Mouse (Mus musculus) WW6 (cell line): Measurements from ENCODE around the gene Nup133.

ENCODE experiments used
- DNase-seq: peaks from one replicate; pipeline ENCODE4 v3.0.0-alpha.2; 2013; ENCODE audit warnings: low read depth, low spot score

Nup133 gene

DNA sequence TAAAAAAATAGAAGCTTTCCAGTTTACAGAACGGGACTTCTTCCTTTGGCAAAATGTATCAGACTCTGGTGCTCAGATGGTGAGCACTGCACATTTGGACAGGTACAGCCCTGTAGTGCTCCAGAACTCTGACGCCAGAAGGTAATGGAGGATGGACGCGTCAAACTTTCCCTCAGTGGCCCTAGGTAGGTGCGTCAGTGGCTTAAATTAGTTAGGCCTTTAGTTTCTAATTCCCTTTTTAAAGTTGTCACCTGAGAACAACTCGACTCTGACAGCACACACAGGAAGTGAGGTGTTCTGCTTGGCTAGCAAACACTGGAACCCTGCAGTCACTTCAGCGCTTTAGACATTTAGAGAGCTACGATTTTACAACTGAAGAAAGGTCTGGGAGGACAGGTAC lies 4.6 kb upstream of the Nup133 start:
- DNase-seq: no peak

GRCm38 (mm10) chr8:123950077-123950802 lies 1.2 kb upstream of the Nup133 start:
- DNase-seq: peak; percentile 74

DNA sequence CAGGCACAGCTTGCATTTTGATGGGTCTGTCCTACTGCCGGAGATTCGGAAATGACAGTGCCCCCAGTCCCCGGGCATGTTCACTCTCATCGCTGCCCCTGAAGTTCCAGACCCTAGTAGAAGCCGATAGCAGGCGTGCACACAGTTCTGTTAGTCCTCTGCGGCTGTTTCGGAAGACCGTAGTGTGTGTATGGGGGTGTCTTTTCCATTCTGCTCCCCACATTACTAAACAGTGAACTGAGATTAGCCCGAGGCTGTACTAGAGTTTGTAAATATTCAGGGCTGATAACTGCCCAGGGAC lies 571 bp upstream of the Nup133 start:
- DNase-seq: no peak

- no peak for DNase-seq
These were observed 20.0 kb downstream of the Nup133 start for GRCm38 (mm10) chr8:123929026-123929425.

DNA sequence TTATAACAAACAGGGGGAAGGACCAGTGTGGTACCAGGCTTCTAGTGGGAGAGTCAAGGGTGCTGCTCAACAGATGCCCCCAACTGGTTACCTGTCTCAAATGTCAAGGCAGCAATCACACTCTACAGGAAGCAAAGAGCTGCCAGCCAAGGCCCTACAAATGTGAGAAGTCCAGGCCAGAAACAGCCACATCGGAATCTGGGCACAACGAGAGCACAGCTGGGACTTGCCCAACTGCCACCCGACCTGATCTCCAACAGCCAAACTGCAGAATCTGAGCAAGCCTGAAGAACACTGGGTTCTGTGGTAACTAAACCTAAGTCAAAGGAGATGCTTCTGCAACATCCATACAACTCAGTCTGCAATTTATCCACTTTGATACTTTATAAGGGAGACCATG lies 23.4 kb downstream of the Nup133 start:
- no peak for DNase-seq

DNA sequence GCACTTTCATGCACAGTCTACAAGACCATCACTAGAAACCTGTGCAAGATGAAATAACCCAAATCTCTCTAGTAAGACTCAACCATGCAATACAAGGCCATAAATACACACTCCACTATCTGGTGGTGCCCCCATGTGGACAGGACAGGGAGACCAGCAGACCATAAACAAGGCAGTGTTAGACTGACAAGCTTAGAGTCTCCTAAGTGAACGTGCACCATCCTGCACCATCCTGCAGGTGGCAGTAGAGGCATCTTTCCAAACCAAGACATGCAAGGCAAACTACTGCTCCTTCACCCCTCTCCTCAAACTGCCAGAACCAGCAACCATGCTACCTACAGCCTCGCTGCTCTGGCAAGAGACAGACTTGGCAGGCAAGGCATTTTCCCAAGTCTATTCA lies 24.3 kb downstream of the Nup133 start:
- peak; percentile 82 for DNase-seq

- no peak for DNase-seq
These were observed 34.4 kb downstream of the Nup133 start for GRCm38 (mm10) chr8:123914635-123915034.

- no peak for DNase-seq
These were observed 36.8 kb downstream of the Nup133 start for GRCm38 (mm10) chr8:123912265-123912664.

- DNase-seq: no peak
These were observed 41.5 kb downstream of the Nup133 start for GRCm38 (mm10) chr8:123907604-123908003.

- no peak for DNase-seq
These were observed 46.4 kb downstream of the Nup133 start for GRCm38 (mm10) chr8:123902653-123903052.

DNA sequence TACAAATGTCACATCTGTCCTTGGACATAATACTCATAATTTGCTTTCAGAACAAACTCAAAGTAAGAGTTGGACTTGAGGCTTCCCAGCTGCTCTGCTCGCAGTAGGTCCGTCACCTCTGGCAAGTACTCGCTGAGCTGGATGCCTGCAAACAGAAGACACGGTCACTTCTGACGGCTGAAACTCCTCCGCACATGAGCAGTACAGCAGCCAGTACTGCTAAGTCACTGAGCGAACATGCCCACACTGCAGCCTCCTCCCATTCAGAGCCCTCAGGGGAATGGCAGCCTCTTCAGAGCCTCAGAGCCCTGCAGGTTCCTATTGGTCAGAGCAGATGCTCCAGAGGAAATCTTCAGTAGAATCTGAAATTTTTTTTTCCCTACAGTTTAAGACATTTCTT lies 49.7 kb downstream of the Nup133 start:
- DNase-seq: no peak

GRCm38 (mm10) chr8:123898576-123898975 lies 50.5 kb downstream of the Nup133 start:
- no peak for DNase-seq

DNA sequence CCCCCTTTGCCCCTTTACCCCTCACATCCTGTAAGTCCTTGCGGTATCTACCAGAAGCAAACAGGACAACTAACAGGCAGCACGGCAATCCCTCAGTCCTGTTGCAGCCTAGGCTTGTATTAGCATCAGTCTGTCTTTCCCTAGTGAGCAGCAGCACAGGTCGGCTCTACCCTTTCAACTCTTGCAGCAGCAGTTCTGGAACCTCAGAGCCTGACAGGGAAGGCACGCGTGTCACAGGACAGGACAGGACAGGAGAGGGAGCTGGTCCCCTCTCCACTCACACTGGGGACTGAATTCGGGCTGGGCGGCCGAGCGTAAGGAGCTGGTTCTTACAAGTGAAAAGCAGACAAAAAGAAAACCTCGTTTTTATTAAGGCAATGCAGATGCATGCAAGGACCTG lies 52.3 kb downstream of the Nup133 start:
- DNase-seq: no peak

DNA sequence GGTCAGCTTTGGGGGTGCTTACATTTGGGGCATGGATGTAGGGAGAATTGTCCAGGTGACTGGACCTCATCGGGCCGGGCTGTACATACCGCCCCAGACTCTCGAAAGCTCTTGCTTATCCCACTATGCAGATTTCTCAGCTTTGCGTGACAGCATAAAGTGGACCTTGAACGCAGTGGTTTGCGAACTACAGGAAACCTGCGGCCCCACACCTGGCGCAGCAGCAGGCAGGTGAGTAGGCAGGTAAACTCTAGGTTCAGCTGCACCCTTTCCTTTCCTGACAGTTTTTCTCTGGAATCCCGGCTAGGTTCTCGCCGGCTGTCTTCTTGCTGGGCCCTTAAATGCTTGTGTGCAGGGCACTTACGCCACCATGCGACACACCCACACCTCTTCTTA lies 52.7 kb downstream of the Nup133 start:
- no peak for DNase-seq

- no peak for DNase-seq
These were observed 53.2 kb downstream of the Nup133 start for GRCm38 (mm10) chr8:123895680-123896365.

DNA sequence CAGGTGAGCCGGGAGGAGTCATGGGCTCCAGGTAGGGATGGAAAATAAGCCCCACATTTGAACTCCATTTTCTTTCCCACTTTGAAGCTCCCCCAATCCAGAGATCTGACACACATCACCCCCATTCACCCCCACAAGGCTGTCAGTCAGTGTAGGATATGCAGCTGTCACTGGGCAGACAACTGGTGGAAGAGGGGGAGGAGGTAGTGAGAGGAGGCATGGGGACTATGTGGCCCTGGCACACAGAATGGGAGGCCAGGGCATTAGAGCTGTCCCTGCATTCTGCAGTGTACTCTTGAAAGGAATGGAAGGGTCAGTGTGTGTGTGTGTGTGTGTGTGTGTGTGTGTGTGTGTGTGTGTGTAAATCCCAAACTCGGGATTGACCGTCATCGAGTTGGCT lies 53.8 kb downstream of the Nup133 start:
- no peak for DNase-seq

DNA sequence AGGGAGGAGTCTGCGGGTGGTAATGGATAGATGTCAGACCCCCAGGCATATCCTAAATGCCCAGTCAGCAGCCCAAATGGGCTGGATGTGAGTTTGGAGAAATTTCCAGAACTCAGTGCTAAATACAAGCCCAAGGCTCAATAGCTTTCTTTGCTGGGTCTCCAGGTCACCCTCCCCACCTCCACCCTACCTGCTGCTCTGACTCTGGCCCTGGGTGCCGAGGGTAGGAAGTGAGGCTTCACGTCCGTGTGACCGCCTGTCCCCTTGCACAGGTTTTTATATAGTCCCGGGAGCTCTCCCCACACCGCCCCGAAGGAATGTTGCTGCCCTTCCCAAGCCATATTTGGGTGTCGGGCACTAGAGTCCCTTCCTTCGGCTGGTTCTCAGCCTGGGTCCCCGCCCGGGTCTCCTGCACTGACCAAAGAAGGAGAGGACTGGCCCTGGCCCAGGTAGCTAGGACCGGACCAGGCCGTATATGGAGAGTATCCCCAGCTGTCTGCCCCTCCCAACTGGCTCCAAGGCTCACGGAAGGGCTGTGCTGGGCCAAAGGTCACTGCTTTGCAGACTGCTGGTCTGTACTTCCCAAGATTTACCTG lies 54.5 kb downstream of the Nup133 start, which contains the start of gene Acta1:
Gene Acta1 (minus strand): TSS at position 250 of the 596 bp plus-strand sequence.
- no peak for DNase-seq

GRCm38 (mm10) chr8:123893413-123893812 lies 55.7 kb downstream of the Nup133 start:
- DNase-seq: no peak

DNA sequence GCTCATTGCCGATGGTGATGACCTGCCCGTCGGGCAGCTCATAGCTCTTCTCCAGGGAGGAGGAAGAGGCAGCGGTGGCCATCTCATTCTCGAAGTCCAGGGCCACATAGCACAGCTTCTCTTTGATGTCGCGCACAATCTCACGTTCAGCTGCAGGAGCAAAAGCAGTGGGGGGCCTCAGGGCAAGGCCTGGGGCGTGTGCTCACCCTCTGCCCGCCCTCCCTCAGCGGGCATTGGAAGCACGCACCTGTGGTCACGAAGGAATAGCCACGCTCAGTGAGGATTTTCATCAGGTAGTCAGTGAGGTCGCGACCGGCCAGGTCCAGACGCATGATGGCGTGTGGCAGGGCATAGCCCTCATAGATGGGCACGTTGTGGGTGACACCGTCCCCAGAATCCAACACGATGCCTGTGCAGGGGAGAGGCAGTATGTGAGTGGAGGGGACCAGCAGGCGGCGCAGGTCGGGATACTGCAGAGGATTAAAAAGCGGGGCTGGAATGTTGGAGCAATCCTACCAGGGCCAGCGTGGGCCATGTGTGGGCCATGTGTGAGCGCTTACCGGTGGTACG lies 56.4 kb downstream of the Nup133 start:
- DNase-seq: no peak

GRCm38 (mm10) chr8:123891883-123892585 lies 57.0 kb downstream of the Nup133 start:
- no peak for DNase-seq

GRCm38 (mm10) chr8:123891271-123891670 lies 57.8 kb downstream of the Nup133 start:
- no peak for DNase-seq

DNA sequence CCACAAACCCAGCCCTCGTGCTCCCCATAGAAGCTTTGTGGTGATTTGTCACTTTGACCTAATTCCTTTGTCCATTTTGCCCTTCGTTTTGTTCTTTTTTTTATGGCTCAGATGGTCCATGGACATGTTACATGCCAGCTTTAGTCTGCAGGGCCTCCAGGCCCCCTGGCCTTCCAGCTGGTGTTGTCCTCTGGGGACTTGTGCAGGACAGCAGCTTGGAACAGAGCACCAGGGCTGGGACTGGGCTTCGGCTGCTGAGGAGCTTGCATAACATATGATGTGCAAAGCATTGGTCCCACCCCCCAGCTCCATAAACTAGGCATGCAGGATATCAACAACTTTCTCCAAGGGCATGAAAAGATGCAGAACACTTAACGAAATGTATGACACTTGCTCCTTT lies 59.3 kb downstream of the Nup133 start:
- DNase-seq: no peak
